Mouse (Mus musculus): Measurements from ENCODE around the gene Rxrg. TPM values are rescaled to one million over a fixed set of nuclear protein-coding genes. Genes with fewer than 3 reads are reported as not detected.

The Rxrg gene
- polyA plus RNA-seq (2012; rRNA removed) = 0.07 and 0.08 TPM in 2 replicates

GRCm38 (mm10) chr1:167598255-167599081 is at the start of gene Rxrg:
Gene Rxrg, plus strand, starts transcription at chr1:167598384.

GRCm38 (mm10) chr1:167689232-167689261 is 90.9 kb downstream of the Rxrg start, which contains the start of gene Lmx1a:
Gene Lmx1a, plus strand, starts transcription at chr1:167689237.

Other genes with a start within 250 kb of the Rxrg start
- 40.0 and 40.3 TPM in 2 replicates for gene Aldh9a1, start 248.4 kb upstream of the Rxrg start, polyA plus RNA-seq (2012; rRNA removed)
- 147 and 156 TPM in 2 replicates for gene Mgst3, start 204.5 kb upstream of the Rxrg start, polyA plus RNA-seq (2012; rRNA removed)
- not detected in 2 replicates for gene Lrrc52, start 131.6 kb upstream of the Rxrg start, polyA plus RNA-seq (2012; rRNA removed)
- gene Lmx1a, start 90.9 kb downstream of the Rxrg start, polyA plus RNA-seq (2012; rRNA removed) = 0.01 TPM in 2 replicates

Measured in liver, embryonic 18 days (tissue).